Mouse (Mus musculus): ENCODE results near the gene Pla2g3. TPM values are rescaled to one million over a fixed set of nuclear protein-coding genes. Genes with fewer than 3 reads are reported as not detected.

Gene Pla2g3
- polyA plus RNA-seq (2014; fragmentation: Illumina TruSeq; extraction: RNeasy Lipid Tissue Mini Kit (QIAGEN cat#74804)) = not detected

DNA sequence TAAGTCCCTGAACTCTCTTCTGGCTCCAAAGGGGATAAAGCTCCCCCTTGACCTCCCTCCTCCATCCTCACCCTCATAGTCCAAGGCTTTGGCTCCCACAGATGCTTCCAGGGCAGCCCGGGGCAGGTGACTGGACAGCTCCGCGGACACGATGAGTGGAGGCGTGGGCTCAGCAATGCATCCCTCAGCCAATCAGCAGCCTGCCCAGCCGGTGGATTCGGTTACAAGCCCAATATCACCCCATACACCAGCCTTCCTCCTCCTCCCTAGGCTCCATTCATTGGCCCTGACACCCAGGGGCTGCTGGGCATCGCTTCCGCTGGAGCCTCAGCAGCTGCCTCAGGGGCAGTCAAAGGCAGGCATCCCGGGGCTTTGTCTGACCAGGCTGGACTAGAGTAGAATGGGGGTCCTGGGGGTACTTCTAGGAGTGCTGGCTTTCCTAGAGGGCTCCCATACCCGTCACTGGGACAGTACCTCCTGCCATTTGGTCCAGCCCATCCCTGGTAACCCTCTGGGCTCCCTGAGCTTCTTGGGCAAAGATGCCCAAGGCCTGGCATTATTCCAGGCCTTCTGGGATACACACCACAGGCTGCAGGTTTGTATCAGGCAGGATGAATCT is at the start of gene Pla2g3:
TSS of gene Pla2g3 (plus strand) at position 333 of the 619 bp plus-strand sequence.

DNA sequence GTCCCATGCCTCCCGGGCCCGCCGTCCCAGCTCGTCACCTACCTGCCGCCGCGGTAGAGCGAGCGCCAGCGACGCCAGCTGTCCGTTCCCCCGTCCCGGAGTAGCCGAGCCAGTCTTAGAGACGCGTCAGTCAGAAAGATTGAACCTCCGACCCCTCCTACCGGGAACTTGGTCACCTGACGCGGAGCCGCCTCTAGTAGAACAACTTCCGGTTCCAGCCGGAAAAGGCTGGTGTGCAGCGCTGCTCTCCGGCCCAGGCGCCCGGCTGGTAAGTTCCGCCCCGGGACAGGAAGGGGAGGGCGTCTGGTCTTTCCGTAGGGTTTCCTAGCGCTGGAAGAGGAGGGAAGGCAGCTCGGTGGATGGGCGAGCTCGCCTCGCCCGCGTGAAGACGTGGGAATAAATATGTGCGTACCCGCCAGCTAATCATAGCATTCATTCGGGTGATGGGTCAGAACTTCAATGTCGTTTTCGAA is 35.9 kb upstream of the Pla2g3 start, which contains the start of gene Rnf185:
TSS of gene Rnf185 (minus strand) at position 197 of the 473 bp plus-strand sequence.

DNA sequence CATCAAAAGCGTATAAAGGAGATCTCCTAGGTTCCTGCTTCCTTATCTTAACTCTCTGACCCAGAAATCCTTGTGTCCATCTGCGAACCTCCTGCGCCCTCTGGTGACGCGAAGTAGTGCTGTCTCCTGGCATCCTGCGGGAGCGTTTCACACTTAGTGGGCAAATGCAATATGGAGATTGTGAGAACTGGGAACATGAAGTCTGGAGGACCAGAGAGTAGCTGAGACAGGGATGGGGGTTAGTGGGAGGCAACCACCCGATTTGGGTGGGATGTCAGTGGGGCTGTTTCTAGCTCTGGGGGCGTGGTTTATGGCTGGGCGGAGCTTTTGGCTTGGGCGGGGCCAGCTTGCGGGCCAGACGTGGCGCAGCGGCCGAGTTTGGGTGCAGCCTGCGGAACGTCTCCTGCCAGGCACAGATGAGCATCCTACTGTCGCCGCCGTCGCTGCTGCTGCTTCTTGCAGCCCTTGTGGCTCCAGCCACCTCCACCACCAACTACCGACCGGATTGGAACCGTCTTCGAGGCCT is 26.5 kb downstream of the Pla2g3 start, which contains the start of gene Selenom:
TSS of gene Selenom (plus strand) at position 156 of the 526 bp plus-strand sequence.

DNA sequence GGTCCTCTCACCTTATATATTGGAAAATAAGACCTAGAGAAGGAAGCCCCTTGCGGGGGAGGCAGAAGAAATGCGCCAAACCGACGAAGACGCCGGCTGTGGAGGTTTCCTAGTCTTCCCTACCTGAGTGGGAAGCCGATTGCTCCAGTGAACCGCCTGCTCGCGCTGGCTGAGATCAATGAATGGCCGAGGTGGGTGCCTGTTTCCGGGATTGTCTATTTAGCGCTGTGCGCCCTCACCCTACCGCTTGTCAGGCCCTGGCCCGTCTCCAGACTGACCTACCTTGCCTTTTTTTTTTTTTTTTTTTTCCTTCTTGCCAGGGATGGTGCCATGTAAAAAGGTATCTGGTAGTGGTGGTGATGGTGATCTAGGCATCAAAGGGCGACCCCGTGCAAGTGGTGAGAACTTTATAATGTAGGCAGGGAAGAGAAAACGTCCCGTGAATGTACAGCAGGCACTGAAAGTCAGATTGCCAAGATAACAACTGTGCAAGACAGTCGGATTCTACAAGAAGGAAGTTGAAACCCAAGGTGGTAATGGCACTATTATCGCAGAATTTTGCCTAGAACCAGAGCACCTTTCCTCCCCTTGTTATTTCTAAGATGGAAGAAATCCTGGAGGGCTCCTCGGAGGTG is 52.5 kb downstream of the Pla2g3 start, which contains the start of gene Smtn:
TSS of gene Smtn (minus strand) at position 162 of the 635 bp plus-strand sequence.

Other genes starting within 250 kb of the Pla2g3 start
- gene Drg1, start 221.9 kb upstream of the Pla2g3 start, polyA plus RNA-seq (2014; fragmentation: Illumina TruSeq; extraction: RNeasy Lipid Tissue Mini Kit (QIAGEN cat#74804)) = 252 TPM
- 32.5 TPM for gene Patz1, start 199.4 kb upstream of the Pla2g3 start, polyA plus RNA-seq (2014; fragmentation: Illumina TruSeq; extraction: RNeasy Lipid Tissue Mini Kit (QIAGEN cat#74804))
- gene Pik3ip1, start 157.9 kb upstream of the Pla2g3 start, polyA plus RNA-seq (2014; fragmentation: Illumina TruSeq; extraction: RNeasy Lipid Tissue Mini Kit (QIAGEN cat#74804)) = 14.0 TPM
- gene Limk2, start 79.1 kb upstream of the Pla2g3 start, polyA plus RNA-seq (2014; fragmentation: Illumina TruSeq; extraction: RNeasy Lipid Tissue Mini Kit (QIAGEN cat#74804)) = 7.1 TPM
- gene Rnf185, start 35.9 kb upstream of the Pla2g3 start, polyA plus RNA-seq (2014; fragmentation: Illumina TruSeq; extraction: RNeasy Lipid Tissue Mini Kit (QIAGEN cat#74804)) = 35.6 TPM
- gene Inpp5j, start 16.5 kb downstream of the Pla2g3 start, polyA plus RNA-seq (2014; fragmentation: Illumina TruSeq; extraction: RNeasy Lipid Tissue Mini Kit (QIAGEN cat#74804)) = 0.17 TPM
- 0.68 TPM for gene Selenom, start 26.4 kb downstream of the Pla2g3 start, polyA plus RNA-seq (2014; fragmentation: Illumina TruSeq; extraction: RNeasy Lipid Tissue Mini Kit (QIAGEN cat#74804))
- 0.29 TPM for gene Smtn, start 52.3 kb downstream of the Pla2g3 start, polyA plus RNA-seq (2014; fragmentation: Illumina TruSeq; extraction: RNeasy Lipid Tissue Mini Kit (QIAGEN cat#74804))
- gene Morc2a, start 160.9 kb downstream of the Pla2g3 start, polyA plus RNA-seq (2014; fragmentation: Illumina TruSeq; extraction: RNeasy Lipid Tissue Mini Kit (QIAGEN cat#74804)) = 44.1 TPM